Mouse (Mus musculus): ENCODE measurements around the gene 4930595M18Rik. TPM values are rescaled to one million over a fixed set of nuclear protein-coding genes. Genes with fewer than 3 reads are reported as not detected.

Gene 4930595M18Rik
- polyA plus RNA-seq (2012; rRNA removed) (not detected in 2 replicates), polyA plus RNA-seq (2014; fragmentation: Nextera tagmentation; extraction: Ambion mirVana) (not detected in 2 replicates)

GRCm38 (mm10) chrX:81458021-81458420, at the start of gene 4930595M18Rik:
Gene 4930595M18Rik, minus strand, starts transcription at chrX:81458121.
- Histone ChIP-seq H3K27me3 (ENCODE audit: control insufficient read depth, insufficient read depth, low read length) (no peaks in the 10 kb centered on the region), H3K4me2 (replicated peaks; ENCODE audit: low read depth, low read length, severe bottlenecking) (no peak within 1 kb of the TSS), H3K9ac (ENCODE audit: low read depth, low read length, severe bottlenecking) (no peak within 1 kb of the TSS), H3K9me3 (ENCODE audit: control insufficient read depth, low read length) (no peaks in the 10 kb centered on the region), H3K4me3 (replicated peaks; ENCODE audit: low read length) (no peak within 1 kb of the TSS), H3K36me3 (ENCODE audit: control insufficient read depth, insufficient read depth, low read length) (no peaks in the 10 kb centered on the region), H3K4me1 (ENCODE audit: control insufficient read depth, insufficient read depth, low read length) (no peaks in the 10 kb centered on the region), H3K27ac (replicated peaks; ENCODE audit: low read depth, low read length) (no peak within 1 kb of the TSS)
- 90% methylated on average over 6 of the region's 6 CpGs for WGBS
- TF ChIP-seq POLR2A (IDR thresholded peaks at IDR 0.05; ENCODE audit: borderline replicate concordance, extremely low read depth, insufficient read depth, insufficient read length): no peak
- DNase-seq (ENCODE audit: low spot score) (no peak), ATAC-seq (ENCODE audit: low FRiP score, low read depth) (no peak)

- Histone ChIP-seq H3K9me3 (ENCODE audit: control insufficient read depth, low read length) (no peaks in the 10 kb centered on the region), H3K27ac (replicated peaks; ENCODE audit: low read depth, low read length) (no peak overlapping the region), H3K4me1 (ENCODE audit: control insufficient read depth, insufficient read depth, low read length) (no peaks in the 10 kb centered on the region), H3K4me3 (replicated peaks; ENCODE audit: low read length) (no peak overlapping the region), H3K36me3 (ENCODE audit: control insufficient read depth, insufficient read depth, low read length) (no peaks in the 10 kb centered on the region), H3K9ac (ENCODE audit: low read depth, low read length, severe bottlenecking) (no peak overlapping the region), H3K4me2 (replicated peaks; ENCODE audit: low read depth, low read length, severe bottlenecking) (no peak overlapping the region), H3K27me3 (ENCODE audit: control insufficient read depth, insufficient read depth, low read length) (no peaks in the 10 kb centered on the region)
- no peak for TF ChIP-seq POLR2A (IDR thresholded peaks at IDR 0.05; ENCODE audit: borderline replicate concordance, extremely low read depth, insufficient read depth, insufficient read length)
- ATAC-seq (ENCODE audit: low FRiP score, low read depth) (no peak), DNase-seq (ENCODE audit: low spot score) (peak; percentile 10)
Measured at GRCm38 (mm10) chrX:81472500-81472899, 14.6 kb upstream of the 4930595M18Rik start.
